Mouse (Mus musculus) B cell, adult 2 months (primary cell): Measurements from ENCODE around the gene Zfp518a.

Experiments used
- DNase-seq, 2 experiments: peaks; one replicate each; pipeline ENCODE4 v3.0.0; 2022

Gene Zfp518a

DNA sequence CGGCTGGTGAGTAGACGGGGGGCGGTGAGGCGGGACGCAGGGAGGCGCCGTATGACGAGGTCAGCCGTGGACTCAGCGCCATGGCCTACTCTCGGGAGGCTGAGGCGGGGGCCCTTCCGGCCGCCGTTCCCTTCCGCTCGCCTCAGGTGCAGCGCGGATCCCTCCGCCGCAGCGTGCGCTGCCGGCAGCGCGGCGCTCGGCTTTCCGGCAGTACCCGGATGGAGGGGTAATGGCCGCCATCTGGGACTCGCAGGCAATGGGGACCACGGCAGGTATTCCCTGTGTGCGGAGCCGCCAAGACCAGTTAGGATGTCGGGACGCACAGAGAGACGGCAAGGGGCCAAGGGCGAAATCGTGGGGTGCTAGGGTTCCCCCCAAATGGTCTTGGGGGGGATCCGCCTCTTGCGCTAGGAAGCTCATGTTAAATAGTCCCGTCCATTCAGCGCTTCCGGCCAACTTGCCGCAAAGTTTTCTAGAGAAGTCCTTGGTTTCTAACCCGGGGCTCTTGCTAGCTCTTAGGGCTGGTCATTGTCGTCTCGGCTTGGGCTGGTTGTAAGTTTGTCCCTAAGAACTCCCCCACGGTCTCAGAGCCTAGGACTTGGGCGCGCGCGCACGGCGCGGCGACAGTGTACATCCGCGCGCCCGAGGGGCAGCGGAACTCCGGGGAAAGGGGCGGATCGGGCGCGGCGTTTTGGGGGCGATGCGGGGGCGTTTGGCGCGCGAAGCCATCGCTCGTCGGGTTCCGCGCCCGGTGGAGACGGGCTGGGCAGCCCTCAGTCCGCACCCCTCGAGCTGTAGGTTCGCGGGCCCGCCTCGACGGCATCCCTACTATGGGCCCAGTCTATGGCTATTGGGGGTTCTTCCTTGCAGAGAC lies at the start of gene Zfp518a:
TSS of gene Zfp518a (plus strand) at position 187 of the 874 bp plus-strand sequence.
- peak; percentile 91 to 95 for DNase-seq

DNA sequence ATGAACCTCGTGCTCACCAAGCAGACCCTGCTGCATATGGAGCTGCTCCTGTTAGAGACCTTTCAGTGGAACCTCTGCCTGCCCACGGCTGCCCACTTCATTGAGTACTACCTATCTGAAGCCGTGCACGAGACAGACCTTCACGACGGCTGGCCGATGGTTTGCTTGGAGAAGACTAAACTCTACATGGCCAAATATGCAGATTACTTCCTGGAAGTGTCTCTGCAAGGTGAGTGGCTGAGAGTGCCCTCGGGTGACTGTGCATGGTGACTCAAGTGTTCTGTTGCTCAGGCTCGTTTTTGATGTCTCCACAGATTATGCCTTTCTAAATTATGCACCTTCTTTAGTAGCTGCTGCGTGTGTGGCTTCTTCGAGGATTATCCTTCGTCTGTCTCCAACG lies 49.8 kb upstream of the Zfp518a start:
- no peak for DNase-seq

DNA sequence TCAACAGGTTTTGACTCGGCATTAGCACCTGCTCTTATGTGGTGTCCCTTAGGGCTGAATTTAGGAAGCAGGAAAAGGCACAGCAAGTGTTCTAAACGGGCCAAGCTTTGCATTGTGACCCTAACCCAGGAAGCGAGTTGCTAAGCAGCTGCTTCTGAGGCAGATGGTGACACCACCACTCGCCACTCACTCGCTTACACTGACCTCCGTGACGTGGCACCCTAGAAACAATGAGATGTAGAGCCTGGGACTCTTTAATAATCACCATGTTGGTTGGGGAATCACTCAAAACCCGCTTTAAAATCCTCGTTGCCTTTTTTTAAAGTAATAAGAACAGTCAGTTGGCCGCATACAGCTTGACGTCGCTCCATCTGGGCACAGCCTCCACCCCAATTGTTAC lies 45.1 kb upstream of the Zfp518a start:
- DNase-seq, result no peak

DNA sequence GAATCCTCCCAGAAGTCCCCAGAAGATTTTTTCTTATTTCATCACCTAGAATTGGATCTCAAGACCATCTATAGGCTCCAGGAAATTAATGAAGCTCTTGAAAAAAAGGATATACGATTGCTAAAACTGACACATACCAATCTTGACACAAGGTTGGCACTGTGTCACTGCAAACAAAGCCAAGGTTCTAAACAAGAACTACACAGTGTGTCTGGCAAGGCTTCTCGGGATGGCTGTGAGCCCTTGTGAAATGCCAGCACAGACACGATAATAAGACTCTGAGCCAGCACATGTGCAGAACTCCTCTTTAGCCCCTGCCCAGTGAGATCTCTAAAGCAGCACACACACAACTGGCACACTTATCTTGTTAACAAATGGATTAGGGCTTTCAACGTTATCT lies 35.0 kb upstream of the Zfp518a start:
- no peak for DNase-seq

DNA sequence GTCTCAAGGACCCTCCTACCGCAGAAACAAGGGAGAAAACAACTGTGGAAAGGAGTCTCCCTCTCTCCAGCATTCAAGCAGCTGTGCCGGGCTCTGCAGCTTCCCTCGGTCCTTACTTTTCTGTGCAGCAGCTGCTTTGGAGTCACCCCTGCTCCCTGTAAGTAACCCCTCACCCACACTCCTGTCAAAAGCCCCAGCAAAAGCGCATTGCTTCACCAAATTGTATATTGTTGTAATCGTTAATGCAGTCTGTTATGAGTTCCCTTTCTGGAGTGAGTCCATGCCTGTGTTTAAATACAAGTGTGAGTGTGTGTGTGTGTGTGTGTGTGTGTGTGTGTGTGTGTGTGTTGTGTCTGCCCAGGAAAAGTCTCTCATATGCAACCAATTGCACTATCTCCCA lies 26.2 kb upstream of the Zfp518a start:
- no peak for DNase-seq

DNA sequence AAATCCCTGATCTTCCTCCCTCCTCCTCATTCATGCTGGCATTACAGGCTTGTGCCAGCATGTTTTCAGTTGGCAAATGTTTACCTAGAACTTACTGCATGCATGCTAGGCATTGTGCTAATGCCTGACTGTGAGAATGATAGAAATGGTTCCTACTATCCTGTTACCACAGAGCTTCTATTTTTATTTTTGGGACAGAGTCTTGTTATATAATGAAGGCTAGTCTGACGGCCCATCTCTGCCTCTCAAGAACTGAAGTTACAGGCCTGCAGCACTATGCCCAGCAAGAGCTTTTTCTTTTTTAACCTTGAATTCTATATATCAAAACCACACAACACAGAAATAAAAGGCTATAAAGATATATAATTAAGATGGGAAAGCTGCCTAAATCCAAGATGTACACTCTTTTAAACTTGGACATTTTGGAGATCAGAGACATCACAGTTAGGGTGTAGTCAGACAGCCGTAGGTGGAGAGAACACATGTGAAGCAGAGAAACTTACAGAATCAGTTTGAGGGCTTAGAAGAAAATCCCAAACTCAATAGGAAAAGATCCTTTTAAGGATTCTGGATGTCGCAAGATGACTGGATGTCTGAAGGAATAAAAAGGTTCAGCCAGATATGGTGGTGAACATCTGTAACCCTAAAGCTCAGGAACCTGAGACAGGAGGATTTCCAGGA lies 24.9 kb upstream of the Zfp518a start:
- DNase-seq, result no peak

DNA sequence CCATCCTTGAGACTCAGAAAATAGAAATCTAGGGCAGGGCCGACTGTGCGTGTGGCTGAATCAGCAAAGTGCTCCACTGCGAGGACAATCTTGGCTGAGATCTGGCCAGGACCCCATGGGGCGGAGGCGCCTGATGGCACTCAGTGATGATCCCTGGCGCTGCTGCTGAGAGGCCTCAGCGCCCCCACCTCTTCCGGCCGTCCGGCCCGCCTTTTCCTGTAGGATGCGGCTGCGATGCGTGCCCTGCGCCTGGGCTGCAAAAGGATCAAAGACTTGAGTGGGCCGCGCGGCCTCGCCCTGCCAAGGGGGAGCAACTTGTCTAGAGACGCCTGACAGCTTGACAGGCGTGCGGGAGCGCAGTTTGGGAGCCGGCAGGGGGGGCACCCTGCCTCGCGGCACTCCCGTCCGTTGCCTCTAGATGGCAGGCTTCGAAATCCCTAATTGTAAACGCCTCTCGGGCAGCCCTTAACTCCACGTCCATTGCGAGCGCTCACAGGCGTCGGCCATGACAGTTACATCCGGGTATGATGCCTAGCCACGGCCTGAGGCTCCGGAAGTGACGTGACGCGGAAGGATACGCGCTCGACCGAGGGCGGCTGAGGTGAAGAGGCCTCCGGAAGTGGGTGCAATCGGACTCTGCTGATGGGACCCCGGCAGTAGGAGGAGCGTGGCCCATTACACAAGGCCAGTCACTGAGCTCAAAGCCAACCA lies 21.4 kb upstream of the Zfp518a start:
- DNase-seq, result peak; percentile 91 to 92

DNA sequence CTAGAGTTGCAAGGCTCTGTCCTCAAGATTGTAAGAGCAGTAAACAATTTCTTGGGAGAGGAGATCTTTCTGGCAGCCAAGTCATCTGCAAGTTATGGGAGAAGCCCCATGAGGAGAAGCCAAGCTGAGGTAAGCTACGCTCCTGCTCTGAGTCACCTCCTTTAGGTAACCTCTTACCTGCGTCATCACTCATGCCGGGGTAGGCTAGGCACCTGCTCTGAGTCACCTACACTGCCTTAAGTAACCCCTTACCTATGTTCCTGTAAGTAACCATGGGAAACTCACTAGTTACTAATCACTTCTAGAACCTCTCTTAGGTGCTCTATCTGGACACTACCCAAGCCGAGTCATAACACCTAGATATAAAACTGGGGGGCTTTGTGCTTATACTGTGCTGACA lies 12.8 kb upstream of the Zfp518a start:
- DNase-seq, result no peak

DNA sequence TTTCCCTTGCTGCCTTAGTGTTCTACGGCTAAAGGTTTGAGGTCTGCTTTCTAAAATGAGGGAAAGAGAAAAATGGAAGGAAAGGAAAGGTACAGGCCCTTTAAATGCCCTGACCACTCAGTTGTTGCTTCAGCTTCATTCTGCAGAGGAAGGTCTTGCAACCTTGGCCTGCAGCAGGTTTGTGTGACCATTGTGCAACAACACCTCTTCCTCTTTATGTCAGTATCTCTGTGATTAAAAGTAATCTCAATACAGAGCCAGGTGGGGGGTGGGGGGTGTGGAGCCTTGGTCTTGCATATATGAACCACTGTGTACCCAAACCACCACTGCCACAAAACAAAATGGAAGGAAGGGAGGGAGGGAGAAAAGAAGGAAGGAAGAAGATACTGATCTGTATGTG lies 5.6 kb upstream of the Zfp518a start:
- no peak for DNase-seq

DNA sequence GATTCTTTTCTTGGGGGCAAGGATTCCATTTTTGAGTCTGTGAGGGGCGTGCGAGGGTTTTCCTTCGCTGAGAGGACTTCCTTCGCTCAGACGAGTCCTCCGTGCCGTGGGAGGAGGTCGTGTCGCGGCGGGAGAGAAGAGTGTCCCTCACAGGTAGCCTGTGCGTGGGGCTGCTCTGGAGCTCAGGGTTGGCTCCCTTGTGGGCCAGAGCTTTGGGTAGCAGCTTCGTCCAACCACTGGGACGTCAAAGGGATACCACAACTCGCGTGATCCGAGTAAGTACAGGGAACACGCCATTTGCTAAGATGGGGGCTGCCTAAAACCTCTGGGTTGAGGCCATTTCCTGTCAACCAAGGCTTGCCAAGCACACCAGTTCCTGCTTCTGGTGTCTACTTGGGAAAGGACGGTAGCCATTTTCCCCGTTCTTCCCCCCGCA lies 416 bp upstream of the Zfp518a start:
- no peak for DNase-seq

DNA sequence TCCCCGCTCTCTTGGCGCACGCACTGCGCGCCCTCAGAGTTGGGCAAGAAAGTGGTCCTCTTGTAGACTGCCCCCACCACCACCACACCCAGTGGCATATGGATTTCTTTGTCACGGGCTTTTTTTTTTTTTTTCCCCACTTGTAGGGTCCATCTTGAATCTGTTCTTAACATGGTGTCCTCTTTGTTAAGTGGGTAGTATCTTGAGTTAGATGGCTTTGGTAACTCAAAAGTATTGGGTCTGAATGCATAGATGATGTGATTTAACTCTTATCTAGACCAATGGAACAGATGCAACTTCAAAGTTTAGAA lies 843 bp downstream of the Zfp518a start:
- DNase-seq, result no peak

DNA sequence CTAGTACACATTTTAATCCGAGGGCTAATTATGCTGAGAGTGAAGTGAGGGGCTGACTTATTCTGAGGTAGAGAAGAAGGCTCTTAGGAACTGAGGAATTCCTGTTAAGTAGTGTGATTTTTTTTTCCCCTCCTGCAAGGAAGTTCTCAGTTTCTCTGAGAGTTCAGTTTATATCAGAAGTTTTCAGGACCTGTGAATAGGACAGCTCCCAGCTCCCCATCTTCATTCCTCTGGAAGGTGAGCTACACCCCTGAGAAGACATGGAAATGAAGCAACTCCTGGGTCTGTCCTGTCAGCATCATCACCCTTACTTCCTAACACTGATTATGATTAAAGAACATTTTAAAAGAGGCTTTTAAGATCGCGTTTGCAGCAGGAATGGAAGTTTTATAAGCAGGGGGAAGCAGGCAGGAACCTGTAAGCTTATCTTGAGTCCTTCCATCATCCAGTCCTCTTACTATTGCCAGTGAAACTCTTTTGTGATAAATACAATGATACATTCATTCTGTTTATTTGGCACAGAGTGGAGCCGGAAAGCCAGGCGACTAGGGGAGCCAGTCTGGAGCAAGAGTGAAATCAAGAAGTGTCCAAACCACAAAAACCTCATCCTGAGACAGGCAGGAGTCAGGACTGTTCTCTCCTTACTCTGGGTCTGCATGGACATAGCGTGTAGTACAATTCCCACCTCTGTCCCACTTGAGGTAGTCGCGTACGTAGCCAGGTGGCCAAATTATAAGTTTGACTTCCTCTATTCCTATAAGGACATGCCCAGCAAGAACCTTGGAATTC lies 37.3 kb downstream of the Zfp518a start:
- DNase-seq, result no peak

DNA sequence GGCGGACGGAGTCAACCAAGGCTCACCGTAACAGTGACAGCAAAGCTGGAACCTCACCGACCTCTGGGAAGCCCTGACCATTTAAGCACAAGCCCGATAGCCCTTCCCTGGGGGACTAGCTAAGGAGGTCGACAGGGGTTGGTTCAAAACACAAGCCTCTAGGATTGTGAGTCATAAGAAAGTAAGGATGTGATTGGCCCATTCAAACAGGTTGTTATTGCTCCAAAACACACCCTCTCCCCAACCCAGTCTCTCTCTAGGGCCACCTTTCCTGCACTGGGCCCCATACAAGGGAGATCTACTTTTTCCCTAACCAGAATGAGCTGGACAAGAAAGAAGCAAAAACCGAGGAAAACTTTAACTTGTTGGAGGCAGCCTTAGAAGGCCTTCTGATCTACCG lies 40.9 kb downstream of the Zfp518a start:
- no peak for DNase-seq

DNA sequence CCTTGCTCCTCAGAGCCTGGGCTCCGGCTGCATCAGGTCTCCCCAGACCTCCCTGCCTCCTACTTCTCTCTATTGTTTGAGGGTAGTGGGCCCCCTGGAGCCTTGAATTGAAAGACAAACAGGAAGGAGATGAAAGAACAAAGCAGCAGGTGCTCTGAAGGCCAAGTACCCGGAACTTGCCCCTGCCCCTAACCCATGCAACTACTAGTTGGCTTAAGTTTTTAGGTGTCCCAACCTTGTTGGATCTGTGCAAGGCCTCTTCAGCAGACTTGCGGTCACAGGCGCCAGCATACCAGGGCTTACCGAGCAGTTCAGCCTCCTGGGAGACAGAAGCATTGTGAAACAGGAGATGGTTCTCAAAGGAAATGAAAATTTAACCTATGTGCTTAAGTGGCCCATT lies 41.5 kb downstream of the Zfp518a start:
- DNase-seq, result no peak

DNA sequence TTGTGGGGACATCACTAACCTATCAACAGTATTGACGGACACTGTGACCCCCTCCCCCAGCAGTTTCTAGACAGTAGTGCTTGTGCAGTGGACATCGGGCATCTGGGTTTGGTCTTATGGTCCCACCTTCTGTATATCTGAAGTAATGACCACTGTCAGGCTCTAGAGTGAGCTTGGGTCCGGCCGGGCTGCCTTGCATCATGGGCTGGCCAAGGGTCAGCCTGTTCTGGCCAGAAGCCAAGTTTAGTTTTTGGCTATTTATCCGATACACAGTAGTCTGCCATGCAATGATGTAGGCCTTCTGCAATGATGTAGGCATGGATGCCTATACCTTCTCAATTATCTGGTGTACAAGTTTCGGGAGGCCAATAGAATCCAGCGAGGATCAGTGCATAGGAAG lies 49.0 kb downstream of the Zfp518a start:
- DNase-seq, result no peak

DNA sequence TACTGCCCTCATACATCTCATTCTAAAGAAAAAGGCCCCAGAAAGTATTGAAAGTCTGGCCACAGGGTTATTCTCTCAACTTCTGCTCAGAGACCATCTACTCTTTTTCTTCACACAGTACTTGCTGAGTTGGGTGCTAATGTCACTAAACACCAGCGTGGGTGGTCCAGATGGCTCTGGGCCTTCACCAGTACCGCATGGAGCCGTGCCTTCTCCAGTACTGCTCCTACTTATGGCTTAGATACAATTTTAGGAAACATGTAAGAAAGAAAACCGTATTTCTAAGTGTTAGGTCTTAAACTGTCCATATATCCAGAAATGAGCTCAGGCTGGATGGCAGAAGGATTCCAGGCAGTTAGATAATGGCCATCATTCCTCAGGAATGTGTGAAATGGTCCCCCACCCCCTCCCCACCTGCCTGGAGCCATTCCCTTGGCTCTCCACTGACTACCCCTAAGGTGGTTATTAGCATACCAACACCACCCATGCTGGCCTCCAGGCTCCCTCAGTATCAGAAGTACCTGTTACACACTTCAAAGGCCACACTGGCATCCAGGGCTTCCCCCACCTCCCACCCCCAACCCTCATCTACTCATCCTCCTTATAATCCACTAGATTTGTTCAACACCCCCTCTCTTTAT lies 52.6 kb downstream of the Zfp518a start:
- no peak for DNase-seq

DNA sequence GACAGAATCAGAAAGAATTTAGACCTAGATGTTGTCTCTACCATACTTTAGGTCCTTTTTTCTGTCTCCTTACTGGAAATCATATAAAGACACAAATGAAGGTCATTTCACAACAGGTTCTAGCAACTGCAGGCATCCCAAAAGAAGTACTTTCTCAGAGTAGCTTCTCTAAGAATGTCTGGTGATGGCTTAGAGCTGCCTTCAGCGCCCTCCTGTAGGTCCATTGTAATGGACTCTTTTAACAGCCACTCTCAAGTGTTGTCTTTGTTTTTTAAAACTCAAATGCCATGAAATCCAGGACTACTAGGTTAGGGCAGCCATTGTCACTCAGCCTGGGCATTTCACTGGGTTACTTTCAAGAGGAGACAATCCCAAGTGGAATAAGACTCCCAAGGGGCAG lies 64.5 kb downstream of the Zfp518a start:
- no peak for DNase-seq

DNA sequence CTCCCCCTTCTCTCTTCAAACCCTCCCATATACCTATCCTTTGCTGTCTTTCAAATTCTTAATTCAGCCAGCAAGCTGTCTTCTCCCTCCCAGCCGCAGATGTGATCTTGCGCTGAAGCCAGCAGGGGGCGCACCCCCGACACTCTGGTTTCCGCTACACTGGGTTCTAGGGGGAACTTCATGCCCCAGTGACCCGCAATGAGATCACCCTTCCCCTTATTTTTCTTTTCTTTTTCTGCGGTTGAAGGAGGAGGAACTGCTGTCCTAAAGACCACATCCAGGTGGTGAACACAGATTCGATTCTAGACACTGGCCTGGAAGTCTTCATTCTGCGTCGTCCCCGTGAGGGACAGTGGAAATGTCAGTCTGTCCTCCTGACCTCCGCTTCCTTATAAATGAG lies 68.5 kb downstream of the Zfp518a start:
- peak; percentile 98 for DNase-seq

DNA sequence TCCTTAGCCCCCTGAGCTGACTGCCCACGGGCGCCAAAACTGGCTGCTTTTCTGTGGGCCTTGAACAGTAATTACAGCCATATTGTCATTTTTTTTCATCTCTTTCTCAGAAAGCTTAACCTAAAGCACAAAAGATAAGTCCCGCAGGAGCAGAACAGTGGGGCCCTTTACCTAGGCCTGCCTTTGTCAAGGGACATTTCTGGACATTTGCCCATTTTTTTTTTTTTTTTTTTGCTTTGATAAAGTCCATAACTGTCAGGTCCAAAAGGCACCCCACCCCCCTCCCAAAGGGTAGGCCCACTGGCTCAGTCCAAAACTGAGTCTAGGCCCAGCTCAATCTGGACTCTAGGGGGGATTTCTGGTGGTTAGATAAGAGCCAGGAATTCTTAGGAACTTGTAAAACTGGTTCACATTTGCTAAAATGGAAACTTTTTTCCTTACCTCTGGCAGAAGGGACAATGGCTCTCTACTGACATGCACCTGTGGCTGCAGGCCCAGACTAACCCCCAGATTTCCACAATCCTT lies 69.9 kb downstream of the Zfp518a start:
- no peak for DNase-seq

DNA sequence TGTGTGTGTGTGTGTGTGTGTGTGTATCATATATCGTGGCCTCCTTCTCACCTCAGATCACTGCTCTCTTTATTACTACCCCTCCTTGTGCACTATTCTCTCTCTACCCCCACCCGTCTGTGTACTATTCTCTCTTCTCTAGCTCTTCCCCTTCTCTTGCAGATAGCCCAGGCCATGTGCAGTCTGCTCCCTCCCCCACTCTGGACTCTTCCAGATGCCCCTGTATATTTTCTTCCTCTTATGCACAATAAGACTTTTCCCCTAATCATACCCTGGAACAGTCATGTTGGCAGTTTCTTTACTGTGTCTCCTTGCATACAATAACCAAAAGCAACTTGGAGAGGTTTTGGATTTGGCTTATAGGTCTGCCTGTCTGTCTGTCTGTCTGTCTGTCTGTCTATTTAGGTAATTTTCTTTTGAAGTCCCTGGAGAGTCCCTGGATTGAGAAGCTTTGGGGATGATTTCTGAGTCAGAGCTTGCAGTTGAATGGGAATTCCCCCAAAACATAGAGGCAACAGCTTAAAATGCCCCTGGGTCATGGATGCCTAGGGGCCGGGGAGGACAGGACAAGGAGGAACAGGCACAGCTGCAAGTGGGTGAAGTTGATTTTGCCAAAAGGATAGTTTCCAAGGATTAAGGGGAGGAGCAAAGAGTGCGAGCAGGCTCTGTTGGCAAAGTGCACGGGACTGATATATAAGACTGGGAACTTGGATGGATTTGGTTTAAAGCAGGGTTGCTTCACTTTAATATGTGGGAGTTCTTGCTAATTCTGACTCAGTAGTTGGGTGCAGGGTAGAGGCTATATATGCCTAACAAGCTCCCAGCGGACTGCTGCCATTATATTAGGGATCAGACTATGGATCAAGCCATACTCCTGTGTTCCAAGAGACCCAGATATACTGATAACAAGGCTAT lies 70.7 kb downstream of the Zfp518a start:
- no peak for DNase-seq
